Mouse (Mus musculus): Measurements from ENCODE around the gene Ddn. TPM values are rescaled to one million over a fixed set of nuclear protein-coding genes. Genes with fewer than 3 reads are reported as not detected.

Ddn gene
- polyA plus RNA-seq, 1 experiment from 2014 or later = not detected

GRCm38 (mm10) chr15:98754125-98754524 lies 55.2 kb downstream of the Ddn start:
- 97% methylated on average over 2 of the region's 2 CpGs for WGBS (ENCODE audit: missing documents)

More at GRCm38 (mm10) chr15:98754125-98754524, 55.2 kb downstream of the Ddn start:
- H3K79me2 ChIP-seq (ENCODE audit: inconsistent target) = peaks cover 100% of the 10 kb centered on the region
- H3K36me3 ChIP-seq (ENCODE audit: inconsistent target) = peaks cover 18% of the 10 kb centered on the region; the same call in 1 of the 2 replicates
- H3K4me3 ChIP-seq (ENCODE audit: inconsistent target) = no peak overlapping the region
- no peak overlapping the region for H3K27ac ChIP-seq

Other genes starting within 250 kb of the Ddn start
- 15.6 to 24.0 TPM (median 18.9 TPM) in 3 replicates for gene Ccnt1, start 238.6 kb downstream of the Ddn start, polyA plus RNA-seq (2018)
- not detected in 3 replicates for gene 4930415O20Rik, start 238.5 kb downstream of the Ddn start, polyA plus RNA-seq (2018)
- gene Adcy6, start 199.4 kb downstream of the Ddn start, polyA plus RNA-seq (2018) = 0.09 to 0.34 TPM (median 0.25 TPM) in 3 replicates
- gene Cacnb3, start 178.7 kb downstream of the Ddn start, polyA plus RNA-seq (2018) = 0.46 to 1.0 TPM (median 0.79 TPM) in 3 replicates
- gene Ddx23, start 146.6 kb downstream of the Ddn start, polyA plus RNA-seq (2018) = 53.5 to 111 TPM (median 57.4 TPM) in 3 replicates
- 0.27 to 0.47 TPM (median 0.40 TPM) in 3 replicates for gene Rnd1, start 132.0 kb downstream of the Ddn start, polyA plus RNA-seq (2018)
- gene Ccdc65, start 101.3 kb downstream of the Ddn start, polyA plus RNA-seq (2018) = 0.09 TPM in 1 of 3 replicates, not detected in the others
- 0.42 to 1.0 TPM (median 0.77 TPM) in 3 replicates for gene Fkbp11, start 81.3 kb downstream of the Ddn start, polyA plus RNA-seq (2018)
- gene Arf3, start 46.3 kb downstream of the Ddn start, polyA plus RNA-seq (2018) = 95.4 to 100 TPM (median 98.2 TPM) in 3 replicates
- not detected in 3 replicates for gene Wnt10b, start 31.3 kb downstream of the Ddn start, polyA plus RNA-seq (2018)
- not detected in 3 replicates for gene Wnt1, start 19.6 kb downstream of the Ddn start, polyA plus RNA-seq (2018)
- gene Prkag1, start 22.0 kb upstream of the Ddn start, polyA plus RNA-seq (2018) = 34.9 to 43.9 TPM (median 40.2 TPM) in 3 replicates
- 17.3 to 22.5 TPM (median 19.8 TPM) in 3 replicates for gene Kmt2d, start 61.7 kb upstream of the Ddn start, polyA plus RNA-seq (2018)
- gene Rhebl1, start 85.0 kb upstream of the Ddn start, polyA plus RNA-seq (2018) = 0.52 to 3.0 TPM (median 2.4 TPM) in 3 replicates
- gene Dhh, start 89.0 kb upstream of the Ddn start, polyA plus RNA-seq (2018) = not detected in 3 replicates
- gene Lmbr1l, start 108.7 kb upstream of the Ddn start, polyA plus RNA-seq (2018) = 3.7 to 9.6 TPM (median 5.5 TPM) in 3 replicates
- gene Tuba1b, start 125.1 kb upstream of the Ddn start, polyA plus RNA-seq (2018) = 371 to 1,063 TPM (median 789 TPM) in 3 replicates
- 0.27 TPM in 1 of 3 replicates, not detected in the others for gene Gm49450, start 144.1 kb upstream of the Ddn start, polyA plus RNA-seq (2018)
- 37.8 to 73.9 TPM (median 54.5 TPM) in 3 replicates for gene Tuba1a, start 144.2 kb upstream of the Ddn start, polyA plus RNA-seq (2018)
- 112 to 385 TPM (median 315 TPM) in 3 replicates for gene Tuba1c, start 220.4 kb upstream of the Ddn start, polyA plus RNA-seq (2018)
- 0.07 TPM in 1 of 3 replicates, not detected in the others for gene Prph, start 245.7 kb upstream of the Ddn start, polyA plus RNA-seq (2018)